In genomic region chr17:13112504-13113291, GRCm38 (mm10) we compare ENCODE assay signal across 10 mouse cellular contexts. TPM values are rescaled to one million over a fixed set of nuclear protein-coding genes. Genes with fewer than 3 reads are reported as not detected.
"Had no signal": no experiment of that assay in that cellular context is flagged by ENCODE, and none has a peak within 500 bp of the region (broad histone marks: within the 10 kb centered on the region; RNA-seq: fewer than 3 reads in every experiment).

No protein-coding gene starts in this region.

RNA-seq across cellular contexts. Expression of gene Unc93a, which starts 18.9 kb away (rescaled TPM):
- total RNA-seq: layer of hippocampus, postnatal 25 days; left cerebral cortex, postnatal 14 days had no signal
- polyA plus RNA-seq: kidney, embryonic 16.5 days; limb, embryonic 10.5 days; liver, embryonic 11.5 days; liver, embryonic 15.5 days; lung, postnatal 0 days; spleen, adult 2 months; stomach, embryonic 15.5 days; urinary bladder, adult 2 months had no signal

RNA-seq across cellular contexts. Expression of gene Tcp10b, which starts 51.8 kb away (rescaled TPM):
- polyA plus RNA-seq: limb, embryonic 10.5 days; liver, embryonic 11.5 days; liver, embryonic 15.5 days; spleen, adult 2 months had no signal
